Mouse (Mus musculus): Measurements from ENCODE around the gene Dhx57.
"Not testable (repeated sequence)": the region's sequence is repeated elsewhere in the genome, so short reads cannot be mapped to it uniquely, and the experiment has no call there.

The Dhx57 gene

DNA sequence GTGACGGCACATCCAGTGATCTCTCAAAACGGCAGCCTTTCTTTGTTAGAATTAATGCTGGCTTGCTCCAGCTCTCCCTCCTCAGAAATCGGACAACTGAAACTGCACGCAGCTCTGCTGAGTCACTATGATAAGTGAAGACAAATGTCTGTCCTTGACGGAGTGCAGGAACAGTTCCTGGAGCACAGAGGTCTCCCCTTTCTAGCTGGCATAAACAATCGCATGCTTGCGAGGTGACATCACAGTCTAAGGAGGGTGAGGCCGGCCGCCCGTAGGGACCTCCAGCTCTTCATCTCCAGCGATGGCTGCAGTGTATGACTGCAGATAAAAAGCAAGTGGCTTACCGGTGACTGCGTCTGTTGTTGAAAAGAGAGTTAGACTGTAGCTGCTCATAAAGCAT lies 35.1 kb downstream of the Dhx57 start:
- DNase-seq (ENCODE audit: low read depth, low spot score), result no peak

DNA sequence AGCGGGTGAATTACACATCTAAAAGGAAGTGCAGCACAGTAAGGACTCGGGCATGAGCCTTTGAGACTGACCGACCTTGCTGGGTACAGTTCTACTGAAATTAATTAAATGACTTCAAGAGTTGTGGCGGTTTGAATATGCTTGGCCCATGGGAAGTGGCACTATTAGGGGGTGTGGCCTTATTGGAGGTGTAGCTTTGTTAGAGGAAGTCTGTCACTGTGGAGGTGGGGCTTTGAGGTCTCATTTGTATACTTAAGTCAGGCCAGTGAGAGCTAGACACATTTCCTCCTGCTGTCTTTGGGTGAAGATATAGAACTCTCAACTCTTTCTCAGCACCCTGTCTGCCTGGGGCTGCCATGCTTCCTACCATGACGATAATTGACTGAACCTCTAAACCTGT lies 35.9 kb downstream of the Dhx57 start:
- no peak for DNase-seq (ENCODE audit: low read depth, low spot score)

DNA sequence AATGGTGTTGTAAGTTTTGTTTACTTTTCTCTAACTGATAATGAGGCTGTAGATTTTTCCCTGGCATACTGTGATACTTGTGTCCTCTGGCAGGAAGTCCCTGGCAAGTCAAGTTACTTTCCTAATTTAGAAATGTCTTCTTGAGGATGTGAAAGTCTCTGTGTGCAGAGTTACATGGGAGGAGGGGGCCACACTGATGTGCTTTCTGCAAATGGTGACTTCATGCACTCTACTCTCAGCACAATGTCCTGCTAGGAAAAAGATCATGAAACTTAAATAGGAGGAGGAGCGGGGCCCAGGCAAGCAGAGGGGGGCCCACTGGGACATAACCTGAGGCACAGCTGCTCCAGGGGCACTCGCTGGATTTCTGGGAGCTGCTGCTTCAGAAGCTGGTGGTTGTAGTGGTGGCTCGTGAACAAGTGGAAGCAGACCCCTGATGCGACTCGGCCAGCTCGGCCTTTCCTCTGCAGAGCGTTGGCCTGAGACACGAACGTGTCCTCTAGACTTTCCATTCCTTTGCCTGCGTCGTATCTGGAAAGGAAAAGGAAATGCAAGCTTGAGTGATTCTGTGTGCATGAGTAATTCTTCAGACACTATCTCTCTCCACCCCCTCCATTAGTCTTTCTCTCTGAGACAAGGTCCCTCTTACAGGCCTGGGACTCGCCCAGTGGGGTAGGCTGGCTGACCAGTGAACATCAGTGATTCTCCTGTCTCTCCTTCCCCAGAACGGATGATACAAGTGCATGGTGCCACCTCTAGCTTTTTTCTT lies 37.3 kb downstream of the Dhx57 start:
- DNase-seq (ENCODE audit: low read depth, low spot score), result peak; percentile 46

DNA sequence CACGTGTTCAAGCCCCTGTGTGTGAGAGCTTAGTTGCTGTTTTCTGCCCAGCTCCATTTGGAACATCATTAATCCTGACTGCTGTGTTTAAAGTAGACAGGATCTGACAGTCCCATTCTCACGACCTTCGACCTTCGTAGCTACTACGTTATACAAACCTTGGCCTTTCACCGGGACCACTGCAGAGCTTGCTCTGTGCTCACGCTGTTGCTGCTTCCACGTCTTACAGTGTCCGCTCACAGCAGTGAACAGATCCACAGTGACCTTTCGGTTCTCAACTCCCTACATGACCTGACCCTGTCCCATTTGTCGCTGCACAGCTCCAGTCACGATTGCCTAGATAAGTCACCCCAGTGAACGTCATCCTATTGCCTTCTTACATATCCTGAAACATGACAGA lies 47.2 kb downstream of the Dhx57 start:
- DNase-seq (ENCODE audit: low read depth, low spot score), result no peak

DNA sequence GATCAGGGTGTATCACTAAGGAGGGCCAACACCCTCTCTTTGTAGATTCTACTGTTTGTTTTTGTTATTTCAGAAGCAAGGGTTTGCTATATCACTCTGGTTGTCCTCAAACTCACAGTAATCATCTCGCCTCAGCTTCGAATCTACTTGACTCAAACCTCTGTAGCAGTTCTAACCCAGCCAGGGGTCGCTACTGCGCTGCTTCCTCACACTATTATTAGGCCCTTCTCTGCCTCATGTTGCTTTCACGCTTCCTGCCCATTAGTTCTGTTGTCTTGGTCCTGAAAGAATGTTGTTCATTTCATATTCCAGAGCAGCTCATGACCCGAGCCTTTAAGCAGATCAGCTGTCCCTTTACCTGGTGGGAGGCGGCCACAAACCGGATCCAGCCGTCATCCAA lies 48.7 kb downstream of the Dhx57 start:
- no peak for DNase-seq (ENCODE audit: low read depth, low spot score)

DNA sequence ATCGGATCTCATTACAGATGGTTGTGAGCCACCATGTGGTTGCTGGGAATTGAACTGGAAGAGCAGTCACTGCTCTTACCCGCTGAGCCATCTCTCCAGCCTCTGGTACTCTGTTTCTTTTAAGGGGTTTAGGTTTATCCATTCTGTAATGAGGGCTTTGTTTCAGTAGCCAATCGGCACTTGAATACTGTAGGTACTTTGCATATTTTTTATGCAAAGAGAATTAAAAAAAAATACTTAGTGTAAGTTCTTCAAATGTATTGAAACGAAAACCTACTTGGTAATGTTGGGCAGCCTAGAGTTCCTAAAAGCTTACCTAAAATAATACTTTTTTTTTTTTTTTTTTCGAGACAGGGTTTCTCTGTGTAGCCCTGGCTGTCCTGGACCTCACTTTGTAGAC lies 52.8 kb downstream of the Dhx57 start:
- peak; percentile 72 for DNase-seq (ENCODE audit: low read depth, low spot score)

DNA sequence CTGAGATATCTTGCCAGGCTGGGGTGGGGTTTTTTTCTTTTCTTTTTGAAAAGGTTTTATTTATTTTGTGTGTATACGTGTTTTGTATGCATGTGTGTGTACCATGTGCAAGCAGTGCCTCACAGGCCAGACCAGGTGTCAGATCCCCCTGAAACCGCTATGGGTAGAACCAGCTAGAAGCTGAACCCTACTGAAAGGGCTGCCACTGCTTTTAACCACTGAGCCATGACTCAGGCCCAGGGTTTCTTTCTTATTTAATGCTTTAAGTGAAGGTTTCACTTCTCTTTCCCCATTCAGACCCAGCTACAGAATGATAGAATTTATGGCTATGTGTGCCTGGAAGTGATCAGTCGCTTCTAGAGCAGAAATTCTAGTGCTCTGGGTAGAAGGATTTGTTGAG lies 53.5 kb downstream of the Dhx57 start:
- DNase-seq (ENCODE audit: low read depth, low spot score), result peak; percentile 93

- DNase-seq (ENCODE audit: low read depth, low spot score), result peak; percentile 26
These were observed 54.8 kb downstream of the Dhx57 start for GRCm38 (mm10) chr17:80235477-80235876.

DNA sequence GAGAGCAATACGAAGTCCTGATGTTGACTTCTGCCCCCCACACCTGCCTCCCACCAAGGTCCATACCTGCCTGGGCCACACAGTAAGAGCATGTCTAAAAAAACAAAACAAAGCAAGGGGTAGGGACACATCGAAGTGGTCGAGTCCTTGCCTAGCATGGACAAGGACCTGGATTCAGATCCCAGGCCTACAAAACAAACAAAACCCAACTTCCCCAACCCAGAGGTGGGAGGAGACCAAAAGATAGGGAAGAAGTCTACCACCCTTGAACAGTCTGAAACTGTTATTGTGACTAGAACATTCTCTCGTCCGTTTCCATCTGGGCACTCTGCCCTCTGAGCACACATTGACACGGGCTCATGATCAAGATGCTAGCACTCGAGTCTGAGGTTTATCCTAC lies 55.9 kb downstream of the Dhx57 start:
- DNase-seq (ENCODE audit: low read depth, low spot score), result peak; percentile 26

DNA sequence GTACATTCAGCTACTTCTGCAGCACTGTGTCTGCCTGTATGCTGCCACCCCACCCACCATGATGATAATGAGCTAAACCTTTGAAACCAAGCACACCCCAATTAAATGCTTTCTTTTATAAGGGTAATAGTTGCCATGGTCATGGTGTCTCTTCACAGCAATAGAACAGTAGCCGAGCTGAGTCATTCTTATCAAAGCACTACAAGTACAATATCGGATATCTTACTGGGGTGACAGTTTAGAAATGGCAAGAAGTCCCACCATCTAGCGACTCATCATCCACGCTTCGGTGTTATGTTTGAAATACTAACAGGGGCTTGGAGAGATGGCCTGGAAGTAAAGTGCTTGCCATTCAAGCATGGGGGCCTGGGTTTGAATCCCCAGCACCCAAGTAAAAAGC lies 56.4 kb downstream of the Dhx57 start:
- DNase-seq (ENCODE audit: low read depth, low spot score), result peak; percentile 30

- DNase-seq (ENCODE audit: low read depth, low spot score), result no peak
These were observed 60.9 kb downstream of the Dhx57 start for GRCm38 (mm10) chr17:80229396-80229795.

GRCm38 (mm10) chr17:80225142-80225541 lies 65.1 kb downstream of the Dhx57 start:
- DNase-seq (ENCODE audit: low read depth, low spot score), result not testable (repeated sequence)

- DNase-seq (ENCODE audit: low read depth, low spot score), result peak; percentile 93
These were observed 65.8 kb downstream of the Dhx57 start, which contains the start of gene Gemin6 for GRCm38 (mm10) chr17:80224326-80225116. Gemin6 (plus strand) TSS chr17:80224441.

GRCm38 (mm10) chr17:80223829-80224228 lies 66.4 kb downstream of the Dhx57 start:
- DNase-seq (ENCODE audit: low read depth, low spot score), result no peak

- DNase-seq (ENCODE audit: low read depth, low spot score), result peak; percentile 56
These were observed 68.2 kb downstream of the Dhx57 start for GRCm38 (mm10) chr17:80221890-80222628.

DNA sequence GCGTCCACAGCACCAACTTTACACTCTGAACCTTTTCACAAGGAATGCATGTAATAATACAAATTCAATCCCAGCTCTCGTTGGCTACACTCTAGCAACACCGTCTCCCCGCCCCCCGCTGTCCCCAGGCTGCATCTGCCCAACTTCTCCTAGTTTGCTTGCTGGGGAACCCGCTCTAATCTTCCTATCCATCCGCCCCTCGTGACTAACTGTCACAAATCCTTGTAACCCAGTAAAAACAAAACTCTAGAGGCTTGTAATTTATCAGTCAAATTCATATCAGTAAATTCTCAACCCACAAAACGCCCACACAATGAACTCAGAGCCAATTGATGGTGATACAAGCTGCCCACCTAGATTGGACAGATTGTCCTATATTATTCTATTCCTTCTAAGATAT lies 69.1 kb downstream of the Dhx57 start:
- no peak for DNase-seq (ENCODE audit: low read depth, low spot score)

DNA sequence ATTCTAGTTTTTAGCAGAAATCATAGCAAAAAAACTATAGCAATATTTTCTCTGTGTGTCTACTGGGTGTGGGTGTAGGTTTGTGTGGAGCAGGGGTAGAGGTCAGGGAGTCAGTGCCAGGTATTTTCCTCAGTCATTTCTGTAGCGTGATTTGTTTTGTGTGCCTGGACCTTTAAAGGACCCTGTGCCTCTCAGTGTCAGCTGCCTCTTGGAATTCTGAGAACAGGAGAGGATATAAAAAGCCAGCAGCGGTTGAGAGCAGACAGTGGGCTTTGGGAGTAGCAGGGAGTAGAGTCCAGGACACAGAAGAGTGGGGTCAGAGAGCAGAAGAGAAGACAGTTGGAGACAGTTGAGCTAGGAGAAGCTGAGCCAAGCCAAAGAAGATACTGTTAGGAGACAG lies 70.1 kb downstream of the Dhx57 start:
- no peak for DNase-seq (ENCODE audit: low read depth, low spot score)

GRCm38 (mm10) chr17:80213998-80214397 lies 76.3 kb downstream of the Dhx57 start:
- DNase-seq (ENCODE audit: low read depth, low spot score), result not testable (repeated sequence)

- DNase-seq (ENCODE audit: low read depth, low spot score), result peak; percentile 99
These were observed 83.3 kb downstream of the Dhx57 start, which contains the start of the genes Srsf7 and Ttc39d for GRCm38 (mm10) chr17:80206671-80207581. Srsf7 (minus strand) TSS chr17:80207307. Ttc39d (plus strand) TSS chr17:80207460.

- no peak for DNase-seq (ENCODE audit: low read depth, low spot score)
These were observed 84.0 kb downstream of the Dhx57 start for GRCm38 (mm10) chr17:80206301-80206670.

GRCm38 (mm10) chr17:80205657-80206056 lies 84.6 kb downstream of the Dhx57 start:
- no peak for DNase-seq (ENCODE audit: low read depth, low spot score)

Measured in A20 (cell line).